Mouse (Mus musculus) heart, embryonic 16.5 days (tissue): ENCODE data around the gene Tasp1. TPM values are rescaled to one million over a fixed set of nuclear protein-coding genes. Genes with fewer than 3 reads are reported as not detected.
"Not testable (repeated sequence)": the region's sequence is repeated elsewhere in the genome, so short reads cannot be mapped to it uniquely, and the experiment has no call there.

Experiments used
- ATAC-seq: fragments of 200-750 bp; cut with Nextera tagmentation; replicated peaks from 2 replicates; pipeline ENCODE4 v1.8.0; 2017; ENCODE audit warnings: moderate number of reproducible peaks; ENCODE audit not compliant: insufficient read depth, low FRiP score; ENCODE audit errors: extremely low read depth
- H3K27ac ChIP-seq: fragments of 300-500 bp; sonication (generic); 2 replicates; pipeline ENCODE4 v1.5.1; 2014; ENCODE audit warnings: mild to moderate bottlenecking, low read length, control low read depth, moderate library complexity
- H3K27me3 ChIP-seq: fragments of 300-500 bp; sonication (generic); 2 replicates; pipeline ENCODE4 v1.6.1; 2014; ENCODE audit warnings: low read length, mixed read lengths; ENCODE audit not compliant: control insufficient read depth, insufficient read depth
- H3K36me3 ChIP-seq: fragments of 300-500 bp; sonication (generic); 2 replicates; pipeline ENCODE4 v1.6.1; 2014; ENCODE audit not compliant: control insufficient read depth, insufficient read depth
- H3K4me1 ChIP-seq: fragments of 300-500 bp; sonication (generic); 2 replicates; pipeline ENCODE4 v1.6.1; 2014; ENCODE audit warnings: low read length, mixed read lengths; ENCODE audit not compliant: control insufficient read depth, insufficient read depth
- H3K4me2 ChIP-seq: fragments of 300-500 bp; sonication (generic); 2 replicates; pipeline ENCODE4 v1.6.1; 2014; ENCODE audit warnings: low read depth, mild to moderate bottlenecking, control low read depth, low read length
- H3K4me3 ChIP-seq: fragments of 300-500 bp; sonication (generic); 2 replicates; pipeline ENCODE4 v1.5.1; 2014; ENCODE audit warnings: mild to moderate bottlenecking, control low read depth, low read length
- H3K9ac ChIP-seq: fragments of 300-500 bp; sonication (generic); 2 replicates; pipeline ENCODE4 v1.6.1; 2014; ENCODE audit warnings: low read length, control low read depth
- H3K9me3 ChIP-seq: fragments of 300-500 bp; sonication (generic); replicated peaks from 2 replicates; pipeline ENCODE4 v1.6.1; 2016; ENCODE audit warnings: low read length; ENCODE audit not compliant: control insufficient read depth
- WGBS: fragments of 180-500 bp; shearing (Covaris S2); extraction: QIAGEN DNeasy Blood & Tissue Kit; methylation state at CpG from one replicate; pipeline ENCODE4 v1.1.7; 2014; 5-methylcytosine and 5-hydroxymethylcytosine counted together
- polyA plus RNA-seq: library from polyadenylated mRNA; unstranded; fragments of >200 nt; fragmentation: Nextera tagmentation; extraction: Ambion mirVana; gene quantifications from 2 replicates; pipeline ENCODE4 v1.2.1, GENCODE M21; 2015

Tasp1 gene
- polyA plus RNA-seq, 1 experiment from 2014 or later = 18.5 TPM

DNA sequence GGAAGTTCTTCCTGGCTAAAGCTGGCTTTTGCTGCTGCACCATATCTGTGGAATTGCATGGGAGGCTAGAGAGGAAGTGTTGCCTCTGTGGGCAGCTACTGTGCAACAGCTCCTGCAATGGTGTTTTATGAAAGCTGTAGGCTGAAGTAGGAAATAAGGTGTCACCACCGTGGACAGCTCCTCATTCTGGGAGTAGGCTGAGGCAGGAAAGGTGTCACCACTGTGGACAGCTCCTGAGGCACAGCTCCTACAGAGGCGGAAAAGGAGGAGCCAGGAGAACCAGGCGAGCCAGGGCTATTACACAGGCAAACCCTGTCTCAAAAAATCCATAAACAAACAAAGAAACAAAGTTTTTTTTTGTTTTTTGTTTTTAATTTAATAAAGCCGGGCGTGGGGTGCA is 29.4 kb upstream of the Tasp1 start:
- no peaks in the 10 kb centered on the region for H3K9me3 ChIP-seq
- H3K4me2 ChIP-seq = no peak overlapping the region
- no peaks in the 10 kb centered on the region for H3K27me3 ChIP-seq
- no peak overlapping the region for H3K27ac ChIP-seq
- ATAC-seq = no peak
- 79% methylated on average over 5 of the region's 5 CpGs for WGBS
- H3K4me3 ChIP-seq = no peak overlapping the region
- H3K9ac ChIP-seq = no peak overlapping the region
- no peaks in the 10 kb centered on the region for H3K4me1 ChIP-seq
- H3K36me3 ChIP-seq = no peaks in the 10 kb centered on the region

DNA sequence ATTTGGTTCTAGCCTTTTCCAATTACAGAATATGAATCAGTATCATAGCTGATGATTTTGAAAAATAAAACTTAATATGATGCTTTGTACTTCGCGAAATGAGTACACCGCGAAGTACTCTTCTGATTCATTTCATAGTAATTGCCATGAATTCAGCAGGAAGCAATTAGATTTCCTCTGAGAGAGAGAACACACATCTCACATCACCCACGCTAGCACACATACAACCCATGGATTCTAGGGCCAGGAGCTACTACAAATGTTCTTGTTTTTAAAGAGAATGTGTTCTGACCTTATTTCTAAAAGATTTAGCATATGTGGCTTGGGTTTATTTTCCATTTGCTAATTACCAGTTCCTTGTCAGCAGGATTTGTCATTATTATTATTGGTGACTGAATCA is 26.8 kb upstream of the Tasp1 start:
- Histone ChIP-seq H3K9ac (no peak overlapping the region), H3K9me3 (no peaks in the 10 kb centered on the region), H3K4me2 (no peak overlapping the region), H3K36me3 (no peaks in the 10 kb centered on the region), H3K4me1 (no peaks in the 10 kb centered on the region), H3K27me3 (no peaks in the 10 kb centered on the region), H3K27ac (no peak overlapping the region), H3K4me3 (no peak overlapping the region)
- no peak for ATAC-seq
- 90% methylated on average over 5 of the region's 5 CpGs for WGBS

DNA sequence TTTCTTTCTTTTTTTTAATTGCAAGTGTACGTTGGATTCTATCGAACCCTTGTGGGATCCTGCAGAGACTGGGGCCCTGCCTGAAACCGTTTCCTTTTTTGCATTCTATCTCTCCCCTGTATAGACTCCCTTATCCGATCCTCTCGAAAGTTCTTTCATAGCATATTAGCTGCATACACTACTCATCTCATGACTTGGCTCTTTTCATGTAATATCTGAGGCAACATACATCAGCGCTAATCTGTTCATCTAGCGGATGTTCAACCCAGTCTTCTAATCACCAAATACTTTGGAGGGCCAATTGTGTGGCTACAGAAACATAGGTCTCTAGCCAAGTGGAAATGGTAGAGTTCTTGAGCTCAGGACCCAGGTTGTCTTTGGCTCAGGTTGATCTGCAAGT is 17.6 kb upstream of the Tasp1 start:
- Histone ChIP-seq H3K36me3 (no peaks in the 10 kb centered on the region), H3K9ac (no peak overlapping the region), H3K27ac (no peak overlapping the region), H3K4me3 (no peak overlapping the region), H3K4me2 (no peak overlapping the region), H3K27me3 (no peaks in the 10 kb centered on the region), H3K9me3 (no peaks in the 10 kb centered on the region), H3K4me1 (no peaks in the 10 kb centered on the region)
- ATAC-seq = no peak
- 87% methylated on average over 7 of the region's 7 CpGs for WGBS

DNA sequence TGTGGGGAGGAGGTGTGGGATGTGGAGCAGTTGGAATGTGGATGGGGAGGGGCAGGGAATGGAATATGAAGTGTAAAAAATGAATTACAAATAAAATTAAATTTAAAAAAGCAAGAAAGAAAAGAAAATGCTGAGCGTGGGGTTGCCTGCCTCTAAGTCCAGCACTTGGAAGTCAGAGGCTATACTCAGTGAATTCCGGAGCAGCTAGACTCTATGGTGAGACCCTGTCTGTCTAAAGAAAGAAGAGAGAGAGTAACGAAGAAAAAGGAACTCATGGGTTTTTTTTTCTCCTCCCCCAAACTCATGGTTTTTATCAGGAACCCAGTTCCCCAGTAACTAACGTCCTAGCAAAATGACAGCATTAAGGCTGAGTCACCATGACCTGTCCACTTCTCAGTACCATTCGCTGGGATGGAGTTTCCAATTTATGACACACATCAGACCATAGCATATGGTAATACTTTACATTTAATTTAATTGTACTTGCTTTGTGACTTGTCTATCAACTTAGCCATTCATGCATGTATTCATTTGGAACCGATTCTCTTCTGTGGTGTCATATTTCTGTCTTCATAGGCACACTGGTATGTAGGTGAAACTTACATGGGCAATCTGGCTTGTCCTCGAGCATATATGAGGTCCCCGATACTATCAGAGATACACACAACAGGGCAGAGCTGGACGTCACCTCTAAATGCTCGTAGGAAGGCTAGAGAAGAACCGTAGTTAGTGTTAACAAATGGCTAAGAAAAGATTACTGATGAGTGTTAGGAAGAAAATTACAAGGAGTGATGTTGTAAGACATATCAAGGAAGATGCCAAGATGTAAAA is 14.4 kb upstream of the Tasp1 start:
- H3K9me3 ChIP-seq = no peaks in the 10 kb centered on the region
- no peaks in the 10 kb centered on the region for H3K27me3 ChIP-seq
- H3K27ac ChIP-seq = no peak overlapping the region
- H3K36me3 ChIP-seq = no peaks in the 10 kb centered on the region
- no peak for ATAC-seq
- H3K4me3 ChIP-seq = no peak overlapping the region
- H3K9ac ChIP-seq = no peak overlapping the region
- no peaks in the 10 kb centered on the region for H3K4me1 ChIP-seq
- WGBS = 79% methylated on average over 11 of the region's 11 CpGs
- no peak overlapping the region for H3K4me2 ChIP-seq

DNA sequence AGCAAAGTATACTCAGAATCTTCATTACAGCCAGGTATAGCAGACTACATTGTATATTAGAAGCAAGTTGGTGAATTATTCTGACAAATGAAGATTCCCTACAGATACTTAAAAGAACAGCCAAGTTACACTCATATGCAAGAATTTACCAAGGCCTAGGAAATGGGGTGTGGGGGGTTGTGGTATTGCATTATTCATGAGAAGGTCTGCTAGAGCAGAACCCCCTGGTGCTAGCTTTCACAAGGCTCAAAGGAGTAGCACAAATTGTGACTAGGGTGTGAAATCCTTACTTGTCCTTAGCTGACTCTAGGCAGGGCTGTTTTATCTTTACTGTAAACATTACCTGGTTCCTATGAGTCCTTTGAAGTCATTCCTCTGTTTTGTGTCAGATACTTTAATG is 12.7 kb upstream of the Tasp1 start:
- not testable (repeated sequence) for H3K9me3 ChIP-seq, H3K27me3 ChIP-seq, H3K9ac ChIP-seq, ATAC-seq, H3K36me3 ChIP-seq, H3K27ac ChIP-seq, H3K4me1 ChIP-seq, H3K4me3 ChIP-seq, H3K4me2 ChIP-seq

DNA sequence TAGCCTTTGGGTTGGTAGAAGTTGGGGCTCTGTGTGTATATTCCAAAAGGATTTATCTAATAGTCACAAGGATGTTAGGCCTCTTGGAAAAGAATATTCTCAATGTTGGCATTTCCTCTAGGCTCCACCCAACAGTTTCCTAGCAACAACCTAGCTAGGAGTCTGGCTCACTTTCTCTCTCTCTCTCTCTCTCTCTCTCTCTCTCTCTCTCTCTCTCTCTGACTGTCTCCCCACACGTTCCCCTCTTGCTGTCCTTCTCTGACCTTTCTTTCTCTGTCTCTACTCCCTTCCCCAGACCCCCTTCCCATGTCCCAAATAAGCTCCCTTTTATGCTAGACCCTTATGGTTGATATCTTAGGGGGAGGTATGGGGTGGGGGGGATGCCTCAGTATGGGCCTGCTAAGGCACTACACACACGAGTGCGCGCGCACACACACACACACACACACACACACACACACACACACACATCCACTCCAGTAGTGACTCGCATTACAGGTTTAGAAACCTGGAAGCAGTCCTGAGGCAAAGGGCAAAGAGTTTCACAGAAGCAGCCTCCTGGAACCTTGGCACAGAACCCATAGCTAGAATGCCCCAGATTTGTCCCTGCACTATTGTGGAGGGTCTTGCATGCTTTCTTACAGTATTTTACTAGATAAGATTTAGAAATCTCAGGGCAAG is 12.1 kb upstream of the Tasp1 start:
- Histone ChIP-seq H3K9me3 (no peaks in the 10 kb centered on the region), H3K27me3 (no peaks in the 10 kb centered on the region), H3K27ac (no peak overlapping the region), H3K4me3 (no peak overlapping the region), H3K4me1 (no peaks in the 10 kb centered on the region), H3K4me2 (no peak overlapping the region), H3K9ac (no peak overlapping the region), H3K36me3 (no peaks in the 10 kb centered on the region)
- no peak for ATAC-seq
- WGBS = 45% methylated on average over 6 of the region's 6 CpGs

DNA sequence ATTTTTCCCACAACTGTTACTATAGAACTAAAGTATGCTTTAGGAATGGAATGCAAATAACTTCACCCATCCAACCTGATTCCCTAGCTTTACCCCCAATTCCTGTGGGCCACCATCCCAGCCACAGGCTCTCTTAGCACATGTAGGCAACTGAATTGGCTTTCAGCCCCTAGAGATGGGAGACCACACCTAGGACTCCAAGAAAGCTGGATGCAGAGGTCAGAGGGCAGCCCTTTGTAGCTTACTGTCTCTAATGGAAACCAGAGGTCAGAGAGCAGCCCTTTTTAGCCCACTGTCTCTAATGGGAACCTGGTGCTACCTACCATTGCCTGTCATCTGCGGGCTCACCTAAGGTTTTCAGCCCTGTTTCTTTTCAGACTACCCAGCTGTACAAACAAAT is 10.9 kb upstream of the Tasp1 start:
- no peak overlapping the region for H3K4me2 ChIP-seq
- no peaks in the 10 kb centered on the region for H3K36me3 ChIP-seq
- no peak overlapping the region for H3K9ac ChIP-seq
- H3K4me3 ChIP-seq = no peak overlapping the region
- WGBS = 36% methylated on average over 1 of the region's 1 CpGs
- H3K4me1 ChIP-seq = no peaks in the 10 kb centered on the region
- H3K9me3 ChIP-seq = no peaks in the 10 kb centered on the region
- no peaks in the 10 kb centered on the region for H3K27me3 ChIP-seq
- ATAC-seq = no peak
- no peak overlapping the region for H3K27ac ChIP-seq

DNA sequence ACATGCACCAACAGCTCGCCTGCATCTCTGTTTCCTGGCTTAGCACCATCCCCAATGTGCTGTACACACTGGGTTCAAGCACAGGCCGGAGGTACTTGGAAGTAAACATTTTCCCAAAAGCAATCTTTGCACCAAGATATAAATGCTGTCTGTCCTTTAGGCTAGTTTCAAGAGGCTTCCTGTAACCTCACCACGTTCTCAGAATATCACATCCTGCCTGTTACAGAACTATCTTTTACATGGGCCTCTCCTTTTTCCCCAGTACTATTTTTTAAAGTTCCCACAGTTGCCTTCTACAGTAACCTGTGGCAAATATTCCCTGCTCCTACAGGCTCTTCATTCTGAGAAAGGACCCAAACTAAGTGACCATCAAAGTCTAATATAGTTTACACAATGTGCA is 8.5 kb upstream of the Tasp1 start:
- H3K4me2 ChIP-seq = no peak overlapping the region
- no peaks in the 10 kb centered on the region for H3K27me3 ChIP-seq
- H3K9me3 ChIP-seq = no peaks in the 10 kb centered on the region
- no peak overlapping the region for H3K4me3 ChIP-seq
- 62% methylated on average over 3 of the region's 3 CpGs for WGBS
- no peak overlapping the region for H3K27ac ChIP-seq
- no peaks in the 10 kb centered on the region for H3K4me1 ChIP-seq
- no peak overlapping the region for H3K9ac ChIP-seq
- no peak for ATAC-seq
- no peaks in the 10 kb centered on the region for H3K36me3 ChIP-seq

DNA sequence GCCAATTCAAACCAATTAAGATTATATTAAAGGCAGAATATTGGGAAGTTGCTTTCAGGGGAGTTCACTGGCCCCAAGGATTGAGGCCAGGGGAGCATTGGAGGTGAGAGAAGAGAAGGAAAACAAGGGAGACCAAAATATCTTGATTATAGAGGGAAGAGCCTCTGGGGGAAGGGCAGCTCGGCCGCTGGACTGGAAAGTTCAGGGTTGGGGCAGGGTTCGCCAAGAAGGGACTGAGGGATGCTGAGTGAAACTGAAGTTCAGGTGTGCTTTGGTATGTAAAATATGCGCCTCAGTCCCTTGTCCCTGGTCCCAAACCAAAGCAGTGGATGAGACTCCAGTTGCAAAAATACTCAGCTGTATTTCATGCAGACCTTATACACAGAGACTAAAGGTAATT is 911 bp upstream of the Tasp1 start:
- Histone ChIP-seq H3K27me3 (no peaks in the 10 kb centered on the region), H3K4me3 (no peak overlapping the region), H3K4me1 (peaks cover 9% of the 10 kb centered on the region), H3K4me2 (0 out of 2 replicates have a peak overlapping the region, but pooled peaks have one; percentile 97), H3K27ac (no peak overlapping the region), H3K9me3 (no peaks in the 10 kb centered on the region), H3K9ac (no peak overlapping the region), H3K36me3 (no peaks in the 10 kb centered on the region)
- WGBS = 39% methylated on average over 4 of the region's 4 CpGs
- ATAC-seq = no peak
